Mouse (Mus musculus): ENCODE results near the gene E130114P18Rik.
A peak's percentile ranks its signal among the peaks of the same experiment; 100 is the strongest.

The E130114P18Rik gene

DNA sequence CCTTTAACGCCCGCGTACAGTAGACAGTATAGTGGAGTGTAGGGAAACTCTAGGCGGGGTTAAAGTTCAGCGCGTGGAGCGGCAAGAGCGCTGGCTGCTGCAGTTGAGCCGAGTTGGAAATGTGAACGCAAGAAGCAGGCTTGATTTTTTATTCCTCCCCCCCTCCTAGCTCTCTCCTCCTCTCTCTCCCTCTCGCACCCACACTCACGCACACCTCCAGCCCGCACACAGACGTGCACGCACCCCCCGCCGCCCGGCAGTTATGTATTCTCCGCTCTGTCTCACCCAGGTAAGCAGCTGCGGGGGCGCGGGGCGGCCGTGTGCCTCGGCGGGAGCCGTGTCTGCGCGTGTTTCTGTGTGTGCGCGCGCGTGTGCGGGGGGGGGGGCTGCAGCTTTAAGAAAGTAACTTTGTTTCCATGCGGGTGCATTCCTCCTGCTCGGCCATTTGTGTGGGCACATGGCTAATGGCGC is at the start of gene E130114P18Rik:
Gene E130114P18Rik (minus strand): TSS at position 373 of the 471 bp plus-strand sequence.
- peak; percentile 56 for DNase-seq (ENCODE audit: low read depth, low spot score)

DNA sequence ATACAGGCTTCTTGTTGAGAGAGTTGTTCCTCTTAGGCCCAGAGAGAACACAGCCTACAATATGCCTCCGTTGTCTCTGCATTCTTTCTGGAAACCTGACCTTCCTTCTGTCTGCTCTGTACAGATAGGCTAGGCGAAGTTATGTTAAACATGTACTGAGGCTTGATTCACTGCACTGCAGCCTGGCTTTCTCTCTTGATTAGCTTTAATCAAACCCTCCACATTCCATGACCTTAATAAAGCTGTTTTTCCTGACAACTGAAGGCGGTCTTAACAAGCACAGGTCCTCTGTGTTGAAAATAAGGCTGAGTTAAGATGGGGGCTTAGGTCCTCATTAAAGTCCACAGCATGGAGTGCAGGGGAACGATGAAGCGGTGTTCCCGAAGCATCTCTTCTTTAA is 49.2 kb upstream of the E130114P18Rik start:
- DNase-seq (ENCODE audit: low read depth, low spot score), result no peak

DNA sequence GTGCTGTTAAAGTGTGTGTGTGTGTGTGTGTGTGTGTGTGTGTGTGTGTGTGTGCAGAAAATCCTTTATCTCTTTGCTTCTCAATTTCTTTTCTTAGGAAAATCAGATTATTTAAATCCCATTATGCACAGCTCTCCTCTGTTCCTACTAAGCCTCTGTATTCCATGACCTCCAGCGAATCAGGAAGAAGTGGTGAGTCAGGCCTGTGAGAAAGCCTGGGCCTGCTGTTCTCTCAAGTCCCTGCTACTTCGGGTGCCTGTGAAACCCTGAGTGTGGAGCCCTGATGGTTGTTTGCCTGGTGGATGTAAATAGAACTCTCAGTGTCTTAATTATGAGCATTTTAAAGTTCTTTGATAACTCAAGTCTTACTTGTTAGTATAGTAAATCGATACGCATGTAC is 48.0 kb upstream of the E130114P18Rik start:
- no peak for DNase-seq (ENCODE audit: low read depth, low spot score)

DNA sequence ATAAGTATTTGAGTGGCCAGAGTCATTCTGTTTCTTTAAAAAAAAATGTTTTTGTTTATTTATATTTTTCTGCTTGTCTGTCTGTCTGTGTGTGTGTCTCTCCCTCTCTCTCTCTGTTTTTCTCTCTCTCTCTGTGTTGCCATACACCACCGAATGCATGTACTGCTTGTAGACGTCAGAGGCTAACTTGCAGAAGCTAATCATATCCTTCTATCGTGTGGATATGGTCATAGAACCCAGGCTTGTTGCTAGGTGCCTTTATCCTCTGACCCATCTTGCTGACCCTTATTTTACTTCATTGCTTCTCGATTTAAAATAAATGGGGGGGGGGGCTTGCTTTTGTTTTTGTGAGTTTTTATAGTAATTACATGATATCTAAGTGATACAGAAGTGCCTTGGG is 47.6 kb upstream of the E130114P18Rik start:
- no peak for DNase-seq (ENCODE audit: low read depth, low spot score)

DNA sequence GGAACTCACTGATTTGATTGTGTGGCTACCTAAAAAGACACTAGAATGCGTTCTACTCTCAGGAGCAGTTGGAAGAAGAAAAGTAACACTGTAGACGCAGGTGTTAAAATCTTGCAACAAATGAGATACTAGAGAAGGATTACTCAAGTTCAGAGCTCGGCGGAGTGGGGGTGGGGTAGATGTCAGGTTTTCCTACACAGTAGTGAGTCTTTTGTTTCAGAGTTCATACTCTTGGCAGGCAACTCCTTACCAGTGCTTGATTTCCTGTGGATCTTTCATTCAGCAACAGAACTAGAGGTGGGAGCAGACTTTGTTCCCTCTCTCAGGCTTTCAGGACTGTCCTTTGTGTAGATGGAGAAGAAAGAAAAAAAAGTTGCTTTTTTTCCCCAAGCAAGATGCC is 46.6 kb upstream of the E130114P18Rik start:
- no peak for DNase-seq (ENCODE audit: low read depth, low spot score)

DNA sequence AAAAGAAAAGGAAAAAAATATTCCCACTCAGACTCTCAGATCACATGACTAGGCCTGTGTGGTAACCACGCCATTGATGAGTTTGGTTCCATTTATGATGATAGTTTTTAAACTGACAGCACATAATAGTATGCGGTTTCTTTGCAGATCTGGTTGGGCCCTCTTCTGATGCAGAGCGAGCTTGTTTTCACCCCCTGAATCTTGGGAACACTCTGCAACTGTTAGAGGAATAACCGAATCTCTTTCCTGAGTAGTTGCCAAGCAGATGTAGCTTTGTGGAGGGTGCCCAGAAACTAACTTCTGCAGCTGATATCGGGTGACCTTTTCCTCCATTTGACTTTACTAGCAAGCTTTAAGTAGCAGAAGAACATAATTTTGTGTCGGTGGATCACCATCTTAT is 45.6 kb upstream of the E130114P18Rik start:
- DNase-seq (ENCODE audit: low read depth, low spot score), result no peak

DNA sequence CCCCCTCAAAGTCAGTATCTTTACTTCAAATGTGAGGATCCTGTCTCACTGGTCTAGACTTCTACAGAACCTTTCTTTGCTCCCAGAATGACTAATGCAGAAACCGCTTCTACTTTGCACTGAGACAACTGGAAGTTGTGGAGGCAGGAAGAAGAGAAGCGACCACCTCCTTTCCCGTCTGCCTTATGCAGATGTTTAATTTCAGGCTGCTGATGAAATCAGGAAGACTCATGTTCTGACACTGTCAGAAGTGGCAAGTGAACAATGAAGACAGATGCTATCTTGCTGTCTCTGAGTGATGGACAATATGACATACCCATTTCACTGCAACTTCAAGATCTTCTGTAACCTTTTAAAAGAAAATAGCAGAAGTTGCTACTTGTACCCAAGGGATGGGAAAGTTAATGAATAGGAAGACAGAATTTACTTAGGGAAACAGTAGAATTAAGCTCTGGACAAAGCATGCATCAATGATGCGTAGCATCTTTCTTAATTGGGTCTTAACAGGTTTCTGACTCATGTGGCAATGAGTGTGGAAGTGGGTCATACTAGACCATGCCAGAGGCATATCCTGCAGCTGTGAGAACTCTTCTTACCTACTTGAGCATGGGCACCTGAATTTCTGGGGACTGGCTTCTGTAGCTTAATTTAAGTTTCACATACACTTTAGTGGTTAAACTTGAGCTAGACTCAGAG is 43.8 kb upstream of the E130114P18Rik start:
- DNase-seq (ENCODE audit: low read depth, low spot score), result no peak

DNA sequence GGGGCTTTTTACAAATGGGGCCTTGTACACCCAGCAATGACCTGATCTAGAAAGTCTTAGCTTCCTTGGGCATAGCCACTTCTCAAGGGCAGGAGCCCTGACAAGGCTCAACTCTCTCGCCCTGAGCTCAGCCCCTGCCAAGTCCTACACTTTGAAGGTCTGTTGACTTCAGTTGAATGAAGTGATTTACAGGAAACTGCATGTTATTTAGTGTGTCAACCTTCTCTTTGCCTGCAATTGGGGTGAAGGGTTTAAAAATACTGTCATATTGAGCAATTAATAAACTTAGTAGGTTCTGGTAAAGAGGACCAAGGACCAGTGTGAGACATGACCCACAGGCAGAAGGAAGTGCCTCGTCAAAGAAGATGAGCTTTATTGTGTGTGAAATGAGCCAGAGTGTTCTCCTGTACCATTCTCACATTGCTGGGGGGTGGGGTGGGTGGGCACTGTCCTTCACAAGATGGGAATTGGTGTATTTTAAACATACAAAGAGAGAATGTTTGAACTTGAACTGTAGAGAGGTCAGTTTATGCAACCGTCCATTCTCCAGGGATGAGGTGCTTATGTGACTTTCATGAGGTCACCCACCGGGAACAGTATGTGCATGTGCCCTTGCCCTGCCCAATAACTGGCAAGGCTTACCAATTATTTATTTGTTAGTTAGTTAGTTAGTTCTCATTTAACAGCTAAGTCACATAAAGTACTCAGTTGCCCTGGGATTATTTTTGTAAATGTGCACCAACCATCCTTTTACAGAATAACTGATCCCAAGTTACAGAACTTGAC is 42.8 kb upstream of the E130114P18Rik start:
- no peak for DNase-seq (ENCODE audit: low read depth, low spot score)

DNA sequence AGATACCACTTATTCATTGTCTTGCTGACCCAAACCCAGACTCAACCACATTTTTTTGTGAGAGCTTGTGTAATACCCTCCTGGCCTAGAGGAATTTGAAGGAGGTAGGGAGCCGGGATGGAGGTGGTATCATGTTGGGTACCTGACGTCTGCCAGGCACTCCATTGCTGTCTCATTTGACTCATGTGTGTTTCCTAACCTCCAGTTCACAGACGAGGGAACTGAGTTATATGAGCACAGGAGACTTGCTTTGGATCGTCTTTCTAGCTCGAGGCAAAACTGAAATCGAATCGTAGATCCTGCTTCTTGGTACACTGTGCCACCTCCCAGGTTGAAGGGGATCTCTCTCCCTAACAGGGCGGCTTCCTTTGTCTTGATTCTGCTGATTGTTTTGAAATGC is 41.2 kb upstream of the E130114P18Rik start:
- no peak for DNase-seq (ENCODE audit: low read depth, low spot score)

DNA sequence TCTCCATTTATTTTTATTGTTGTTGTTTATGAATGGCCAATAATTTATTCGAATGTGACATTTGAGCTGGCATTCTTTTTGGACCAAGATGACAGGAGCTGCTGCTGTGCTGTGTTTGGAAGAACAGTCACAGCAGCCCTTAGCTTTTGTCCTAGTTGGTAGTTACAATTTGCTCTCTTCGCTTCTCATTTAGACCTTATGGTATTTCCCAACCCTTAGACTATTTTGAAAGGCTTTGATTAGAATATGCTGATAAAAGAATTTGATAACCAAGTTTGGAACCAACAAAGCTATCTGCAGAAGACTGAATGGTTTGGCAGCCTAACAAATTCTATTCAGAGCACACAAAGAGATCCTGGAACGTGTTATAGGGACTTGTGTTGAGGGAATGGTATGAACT is 40.6 kb upstream of the E130114P18Rik start:
- DNase-seq (ENCODE audit: low read depth, low spot score), result no peak

DNA sequence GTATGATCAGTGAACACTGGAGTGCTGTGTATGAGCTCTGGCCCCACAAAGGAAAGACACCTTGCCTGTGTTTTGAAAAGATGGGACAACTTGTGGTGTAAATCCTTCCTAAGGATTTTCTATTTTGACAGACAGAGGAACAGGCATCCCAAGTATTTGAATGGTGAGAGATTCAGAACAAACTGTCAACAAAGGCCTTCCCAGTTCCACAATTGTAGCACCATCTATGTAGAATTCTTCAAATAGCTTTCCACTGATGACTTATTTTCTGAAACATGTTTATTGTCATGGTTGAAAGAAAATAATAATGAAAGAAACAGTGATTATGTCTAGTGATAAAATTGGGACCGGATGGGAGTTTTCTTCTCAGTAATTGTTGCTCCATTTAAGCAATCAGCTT is 39.9 kb upstream of the E130114P18Rik start:
- no peak for DNase-seq (ENCODE audit: low read depth, low spot score)

DNA sequence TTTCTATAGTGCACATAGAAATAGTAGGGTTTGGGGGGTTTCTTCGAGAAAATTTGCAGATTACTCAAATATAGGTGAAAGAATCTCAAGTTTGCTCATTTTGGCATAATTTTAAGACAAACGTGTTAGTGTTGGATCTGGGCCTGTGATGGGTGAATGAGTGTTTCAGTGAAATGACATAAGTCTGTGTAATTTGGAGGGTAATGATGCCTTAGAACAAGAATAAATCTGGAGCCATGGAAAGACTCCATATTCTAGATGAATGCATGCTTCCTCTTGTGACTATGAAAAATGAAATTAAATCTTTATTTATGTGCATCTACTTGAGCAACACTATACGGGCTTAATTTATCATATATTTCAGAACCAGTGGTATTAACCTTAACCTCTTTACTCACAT is 38.9 kb upstream of the E130114P18Rik start:
- no peak for DNase-seq (ENCODE audit: low read depth, low spot score)

DNA sequence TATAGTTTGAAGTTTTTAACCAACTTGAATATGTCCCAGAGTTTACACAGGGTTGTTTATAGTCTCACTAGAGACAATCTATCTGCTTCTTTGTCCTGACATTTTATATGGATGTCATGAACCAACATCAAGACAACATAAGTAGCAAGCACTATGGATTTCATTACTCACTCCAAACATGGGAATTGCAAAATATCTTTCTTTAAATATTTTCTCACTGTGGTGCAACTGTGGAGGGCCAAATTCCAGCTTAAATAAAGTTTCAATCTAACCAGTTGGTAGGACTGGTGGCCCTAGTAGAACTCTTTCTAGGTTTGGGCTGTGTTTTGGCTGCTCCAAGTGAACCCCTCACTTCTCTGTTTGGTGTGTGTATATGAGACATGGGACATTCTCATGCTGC is 38.1 kb upstream of the E130114P18Rik start:
- no peak for DNase-seq (ENCODE audit: low read depth, low spot score)

DNA sequence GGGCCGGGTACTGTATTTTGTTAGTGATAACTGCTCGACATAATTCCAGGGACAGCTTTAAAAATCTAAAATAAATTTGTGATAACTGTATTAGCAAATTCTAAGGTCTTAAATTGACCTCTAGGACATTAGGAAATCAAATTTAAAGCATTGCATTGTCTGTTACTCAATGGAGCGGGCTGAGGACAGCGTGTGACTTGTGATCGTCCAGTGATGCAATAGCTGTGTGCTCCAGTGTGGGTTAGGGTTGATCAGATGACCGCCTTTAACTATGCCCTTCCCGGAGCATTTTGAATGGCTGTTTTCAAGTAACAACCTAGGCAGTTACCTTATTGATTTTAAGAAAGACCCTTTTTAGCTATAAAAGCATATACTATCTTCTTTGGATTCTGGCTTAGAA is 36.6 kb upstream of the E130114P18Rik start:
- DNase-seq (ENCODE audit: low read depth, low spot score), result no peak

DNA sequence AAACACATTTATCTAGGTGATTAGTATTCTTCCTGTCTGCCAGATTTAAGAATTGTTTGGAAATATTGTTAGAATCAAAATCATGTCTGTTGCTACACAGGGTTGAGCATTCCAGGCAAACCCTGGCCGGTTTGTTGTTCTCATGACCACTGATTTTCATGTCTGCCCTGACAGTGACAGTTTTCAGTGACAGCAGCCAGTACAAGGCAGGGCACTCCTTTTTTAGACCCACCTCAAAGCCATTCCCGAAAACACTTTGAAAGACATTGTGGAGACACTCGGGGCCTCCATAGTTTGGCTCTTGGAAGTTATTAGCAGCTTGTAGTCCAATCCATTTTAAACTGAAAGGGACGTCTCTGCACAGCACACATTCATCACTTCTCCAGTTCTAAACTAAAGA is 36.1 kb upstream of the E130114P18Rik start:
- no peak for DNase-seq (ENCODE audit: low read depth, low spot score)

DNA sequence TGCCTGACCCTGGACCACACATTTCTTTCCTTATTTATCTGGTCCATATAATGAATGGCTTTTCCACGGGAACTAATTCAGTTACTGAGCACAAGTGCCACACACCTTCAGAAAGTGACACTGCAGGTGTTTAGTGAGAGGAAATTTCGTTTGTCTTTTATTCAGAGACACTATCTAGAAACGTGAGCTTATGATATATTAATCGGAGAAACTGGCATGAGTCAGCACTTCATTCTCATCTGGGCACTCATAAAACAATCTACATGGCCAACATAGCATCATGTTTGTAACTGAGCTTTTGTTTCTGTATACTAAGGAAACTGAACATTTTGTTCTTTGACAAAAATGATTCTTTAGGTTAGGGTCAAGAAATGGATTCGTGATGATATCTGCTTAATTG is 35.2 kb upstream of the E130114P18Rik start:
- no peak for DNase-seq (ENCODE audit: low read depth, low spot score)

DNA sequence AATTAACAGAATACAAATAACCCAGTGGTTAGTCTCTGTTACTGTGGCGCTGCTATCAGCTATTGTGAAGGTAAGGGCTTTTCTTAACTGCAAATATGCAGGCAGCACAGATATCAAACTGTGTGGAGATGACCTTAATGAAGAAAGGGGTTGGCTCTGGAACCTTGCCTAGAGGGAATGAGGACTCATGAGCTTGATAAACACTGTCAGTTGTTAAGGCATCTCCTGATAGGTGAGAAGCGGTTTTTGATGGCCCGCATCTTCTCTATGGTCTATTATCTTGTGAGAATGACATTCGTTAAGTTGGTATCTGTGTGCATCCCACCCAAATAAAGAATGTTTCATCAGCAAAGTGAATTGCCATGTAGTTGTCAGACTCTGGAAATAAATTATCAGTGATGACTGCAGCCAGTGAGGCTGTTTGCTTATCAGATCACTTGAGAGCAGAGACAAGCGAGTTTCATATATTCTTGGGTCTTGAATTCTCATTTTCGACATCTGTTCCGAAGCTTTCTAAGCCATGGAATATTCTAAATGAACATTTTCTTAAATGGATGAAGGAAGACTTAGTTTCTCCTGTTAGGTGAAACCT is 32.6 kb upstream of the E130114P18Rik start:
- DNase-seq (ENCODE audit: low read depth, low spot score), result no peak

DNA sequence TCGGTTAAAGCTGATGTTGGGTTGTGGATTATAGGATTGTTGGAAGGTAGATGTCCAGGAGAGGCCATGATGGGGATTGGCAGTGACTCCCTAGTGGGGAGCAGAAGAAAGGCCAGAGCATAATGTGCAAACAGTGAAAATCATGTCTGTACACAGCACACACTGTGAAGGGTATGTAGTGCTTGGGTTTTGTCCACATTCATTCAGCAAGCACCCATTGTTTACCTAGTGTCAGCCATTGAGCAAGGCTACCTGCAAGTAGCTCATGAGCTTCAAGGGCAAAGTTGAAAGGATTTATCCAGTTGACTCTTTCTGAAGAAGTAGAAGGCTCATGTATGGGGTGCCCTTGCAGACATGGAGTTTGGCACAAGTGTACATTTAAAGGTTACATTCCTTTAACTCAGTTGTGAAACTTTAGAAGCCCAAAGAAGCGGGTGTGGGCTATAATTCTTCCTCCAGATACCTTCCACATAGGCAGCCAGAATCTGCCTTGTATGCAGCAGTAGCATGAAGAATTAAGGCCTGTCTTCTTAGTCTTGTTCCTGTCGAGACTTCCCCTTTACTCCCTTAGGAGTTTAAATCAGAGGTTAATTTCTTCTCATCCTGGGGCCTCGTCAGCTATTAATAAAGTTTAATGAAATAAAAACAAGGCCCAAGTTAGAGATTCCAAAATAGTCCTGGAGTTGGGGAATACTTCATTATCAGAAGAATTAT is 31.9 kb upstream of the E130114P18Rik start:
- no peak for DNase-seq (ENCODE audit: low read depth, low spot score)

DNA sequence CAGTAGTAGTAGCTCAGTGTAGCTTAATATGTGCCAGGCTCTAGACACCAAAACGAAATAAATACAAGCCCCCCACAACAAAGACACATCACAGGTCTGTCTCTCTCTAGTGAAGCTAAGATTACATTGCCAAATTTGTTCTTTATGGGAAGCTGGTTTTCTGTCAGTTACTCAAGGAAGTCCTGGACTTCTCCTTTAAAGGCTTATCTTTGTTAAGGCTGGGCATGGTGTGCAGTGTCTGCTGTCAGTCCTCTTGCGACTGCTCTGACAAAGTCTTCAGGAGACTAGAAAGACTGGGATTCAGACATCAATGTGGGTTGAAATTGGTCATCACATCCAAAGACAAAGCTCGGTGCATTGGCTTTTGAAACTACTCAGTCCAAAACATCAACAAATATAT is 31.0 kb upstream of the E130114P18Rik start:
- no peak for DNase-seq (ENCODE audit: low read depth, low spot score)

DNA sequence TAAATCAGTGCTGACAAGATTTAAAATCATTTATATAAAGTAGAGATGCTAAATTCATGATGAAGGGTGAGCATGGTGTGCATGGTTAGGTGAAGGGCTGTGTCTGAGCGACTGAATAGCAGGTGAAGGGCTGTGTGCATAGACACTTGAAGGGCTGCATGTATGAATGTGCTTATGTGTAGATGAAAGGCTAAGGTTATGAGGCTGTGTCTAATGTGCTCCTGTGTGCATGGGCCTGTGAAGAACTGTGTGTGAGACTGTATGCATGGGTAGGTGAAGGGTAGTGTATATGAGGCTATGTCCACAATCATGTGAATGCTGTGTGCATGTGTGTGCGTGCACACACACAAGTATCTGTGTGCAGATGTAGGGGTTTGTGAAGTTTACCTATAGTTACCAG is 29.0 kb upstream of the E130114P18Rik start:
- DNase-seq (ENCODE audit: low read depth, low spot score), result no peak

DNA sequence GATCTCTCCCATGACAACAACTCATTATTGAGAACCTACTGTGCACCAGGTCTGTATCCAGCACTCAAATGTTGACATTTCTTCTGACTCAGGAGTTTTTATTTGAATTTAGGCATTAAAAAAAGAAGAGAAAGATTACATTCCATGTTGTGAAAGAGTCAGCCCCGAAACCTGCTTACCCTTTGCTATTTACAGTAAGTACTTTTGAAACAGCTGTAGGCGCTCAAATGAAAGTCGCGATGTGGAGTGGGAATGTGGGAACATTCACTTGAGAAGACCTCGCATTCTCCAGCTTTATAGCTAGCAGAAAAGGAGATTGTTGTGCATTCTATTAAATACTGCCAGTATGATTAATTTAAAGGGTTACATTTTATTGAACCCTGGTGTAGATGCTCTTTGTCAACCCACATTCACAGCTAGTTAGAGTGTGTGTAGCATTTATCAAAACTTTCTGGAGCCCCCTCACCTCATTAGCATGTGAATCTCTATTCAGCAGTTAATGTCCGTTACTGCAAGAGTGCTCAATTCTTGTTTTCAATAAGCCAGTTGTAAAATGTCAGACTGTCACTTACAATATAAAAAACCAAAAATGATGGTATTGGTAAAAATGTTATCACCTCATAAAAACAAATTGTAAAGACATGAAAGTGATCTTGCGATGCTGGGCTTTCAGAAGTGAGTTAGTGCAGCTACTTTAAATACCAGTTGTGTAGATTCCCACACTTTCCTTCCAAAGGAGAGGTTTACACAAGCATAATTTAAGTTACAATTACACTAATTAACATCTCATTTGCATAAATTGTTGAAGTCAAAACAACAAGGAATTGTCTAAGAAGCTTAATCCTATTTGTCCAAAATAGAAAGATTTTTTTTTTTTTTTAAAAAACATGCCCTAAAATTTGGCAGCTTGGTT is 28.3 kb upstream of the E130114P18Rik start:
- DNase-seq (ENCODE audit: low read depth, low spot score), result no peak
